Mouse (Mus musculus) cerebellum, postnatal 4 days (tissue): Measurements from ENCODE around the gene Dcst1.

Experiments
- DNase-seq, 2 experiments: peaks; one replicate each; pipeline ENCODE4 v3.0.0; 2022; ENCODE audit warnings: low spot score in 2 of 2, mixed read lengths in 1 of 2

The Dcst1 gene

DNA sequence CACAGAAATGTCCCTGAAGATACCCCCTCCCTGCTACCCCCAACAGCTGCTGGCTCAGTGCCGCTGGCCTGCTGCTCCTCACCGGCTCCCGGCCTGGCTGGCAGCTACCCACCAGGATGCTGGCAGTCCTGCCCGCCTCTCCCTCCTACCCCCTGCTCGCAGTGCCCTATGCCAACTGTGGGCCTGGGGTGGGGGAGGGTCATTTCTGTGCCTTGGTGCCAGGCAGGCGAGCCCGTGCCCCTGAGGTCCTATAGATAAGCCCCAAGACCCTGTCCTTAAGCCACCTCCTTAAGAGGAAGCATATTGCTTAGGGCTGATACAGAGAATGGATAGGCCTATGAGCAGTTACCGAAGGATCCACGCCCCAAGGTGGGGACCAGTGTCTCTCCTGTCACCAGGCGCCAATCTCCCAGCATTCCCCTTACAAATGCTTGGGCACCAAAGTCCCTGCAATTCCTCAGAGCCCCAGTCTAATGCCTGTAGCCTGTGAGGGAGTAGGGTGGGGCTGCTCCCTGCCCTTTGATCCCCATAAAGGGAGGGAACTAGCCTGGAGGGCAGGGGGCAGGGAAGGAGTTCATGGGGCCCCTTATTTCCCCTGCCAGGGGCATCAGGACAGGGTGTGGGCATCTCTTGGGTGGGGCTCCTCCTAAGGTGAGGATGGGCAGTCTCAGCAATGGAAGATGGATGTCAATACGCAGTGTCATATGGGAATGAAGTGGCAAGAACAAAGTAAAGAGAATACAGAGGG, 23.3 kb upstream of the Dcst1 start:
- DNase-seq = no peak

DNA sequence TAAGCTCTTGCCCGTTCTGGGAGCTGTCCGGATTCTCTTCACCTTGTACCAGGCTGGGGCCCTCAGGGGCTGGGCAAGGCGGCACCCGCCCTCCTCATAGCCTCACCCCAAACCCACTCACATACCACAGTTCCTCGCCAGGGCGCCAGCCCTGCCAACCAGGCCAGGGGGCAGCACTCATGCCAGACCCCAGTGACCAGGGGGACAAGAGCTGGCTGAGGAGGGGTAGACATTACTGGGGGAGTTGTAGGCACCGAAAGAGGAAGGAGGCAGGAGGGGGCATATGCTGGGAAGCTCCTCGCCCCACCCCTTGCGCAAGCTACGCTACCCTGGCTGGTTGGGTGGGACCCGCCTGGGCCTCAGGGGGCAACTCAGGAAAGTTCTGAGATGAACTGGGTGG, 22.6 kb upstream of the Dcst1 start:
- no peak for DNase-seq

DNA sequence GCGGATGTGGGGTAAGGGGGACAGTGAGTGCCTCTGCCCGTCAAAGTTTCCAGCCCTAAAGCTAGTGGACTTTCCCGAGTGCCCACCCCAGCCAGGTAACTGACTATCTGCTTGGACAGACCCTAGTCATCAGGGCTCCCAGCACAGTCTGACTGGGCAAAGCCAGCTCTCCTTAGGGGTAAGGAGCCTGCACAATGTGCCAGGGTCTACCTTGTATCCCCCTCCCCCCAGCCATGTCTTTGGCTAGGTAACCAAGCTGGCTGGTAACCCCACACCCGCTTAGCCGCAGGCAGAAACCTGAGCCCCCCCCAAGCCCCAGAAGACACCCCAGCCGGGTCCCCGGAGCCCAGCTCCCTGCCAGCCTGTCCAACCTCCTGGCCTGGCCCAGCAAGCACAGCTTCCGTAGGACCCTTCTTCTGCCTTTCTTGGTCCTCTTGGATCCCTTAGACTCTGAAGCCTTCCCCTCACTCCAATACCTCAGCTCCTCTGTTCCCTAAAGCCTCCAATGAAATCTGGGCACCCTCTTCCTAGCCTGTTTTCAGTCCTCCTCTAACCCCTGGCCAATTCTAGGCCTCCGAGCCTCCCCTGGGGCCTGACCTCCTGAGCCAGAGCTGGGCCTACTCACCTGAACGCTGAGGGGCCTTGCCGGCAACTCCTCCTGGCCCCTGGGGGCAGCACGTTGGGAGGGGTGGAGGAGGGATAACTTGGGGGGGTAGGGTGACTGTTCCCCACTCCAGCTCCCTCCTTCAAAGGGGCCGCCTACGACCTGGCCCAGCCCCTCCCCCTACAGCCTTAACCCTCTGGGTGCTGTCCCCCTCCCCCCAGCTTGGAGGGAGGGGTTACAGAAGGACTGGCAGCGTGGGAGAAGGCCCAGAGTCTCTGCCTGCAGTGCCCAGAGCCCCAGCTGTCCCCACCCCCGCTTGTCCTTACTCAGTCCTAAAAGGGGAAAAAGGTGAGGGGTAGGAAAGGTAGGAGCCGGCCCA, 21.7 kb upstream of the Dcst1 start:
- no peak for DNase-seq

DNA sequence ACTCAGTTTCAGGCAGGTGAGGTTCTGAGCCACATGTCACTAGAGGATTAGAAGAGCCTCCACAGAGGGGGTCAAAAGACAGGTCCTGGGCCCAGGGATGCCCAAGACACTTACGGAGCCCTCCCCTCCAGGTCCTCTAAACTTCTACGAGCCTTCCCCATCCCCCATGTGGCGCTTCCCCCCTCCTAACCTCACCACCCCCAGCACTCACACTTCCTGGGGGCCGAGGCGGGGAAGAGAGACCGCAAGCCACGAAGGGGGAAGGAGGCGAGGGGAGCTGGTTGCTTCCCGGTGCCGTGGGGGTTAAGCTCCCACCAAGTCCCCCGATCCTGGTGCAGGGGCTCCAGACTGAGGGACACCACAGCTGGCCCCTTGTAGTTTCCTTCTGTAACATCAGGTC, 20.4 kb upstream of the Dcst1 start:
- DNase-seq = no peak

DNA sequence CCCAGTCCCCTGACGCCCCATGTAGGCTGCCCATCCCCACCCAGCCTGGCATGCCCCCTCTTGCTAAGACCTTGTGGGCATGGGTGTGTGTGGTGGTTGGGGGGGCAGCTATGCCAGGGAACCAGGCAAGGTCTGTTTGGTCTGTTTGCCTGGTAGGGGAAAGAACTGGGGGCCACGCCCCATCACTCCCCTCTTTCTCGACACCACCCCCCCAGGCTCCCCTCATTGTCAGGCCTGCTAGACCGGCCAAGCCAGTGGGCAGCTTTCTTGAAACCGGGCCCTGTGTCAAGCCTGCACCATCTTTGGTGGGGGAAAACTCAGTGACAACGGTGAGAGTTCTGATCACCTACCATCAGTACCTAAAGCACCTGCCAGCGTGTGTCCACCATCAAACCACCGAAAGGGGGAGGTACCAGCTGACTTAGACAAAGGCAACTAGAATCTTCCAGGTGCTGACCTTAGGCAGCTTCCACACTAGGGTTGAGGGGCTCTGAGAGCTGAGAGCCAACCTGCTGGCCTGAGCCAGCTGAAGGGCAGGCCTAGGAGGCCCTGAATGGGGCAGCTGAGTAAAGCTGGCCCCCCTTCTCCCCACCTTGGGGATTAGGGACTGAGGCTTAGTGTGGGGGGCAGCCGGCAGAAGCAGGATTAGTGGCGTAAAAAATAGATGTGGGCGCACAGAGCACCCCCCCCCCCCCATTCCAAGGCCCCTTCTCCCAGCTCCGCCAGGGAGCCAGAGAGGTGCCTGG, 19.5 kb upstream of the Dcst1 start:
- DNase-seq = no peak

DNA sequence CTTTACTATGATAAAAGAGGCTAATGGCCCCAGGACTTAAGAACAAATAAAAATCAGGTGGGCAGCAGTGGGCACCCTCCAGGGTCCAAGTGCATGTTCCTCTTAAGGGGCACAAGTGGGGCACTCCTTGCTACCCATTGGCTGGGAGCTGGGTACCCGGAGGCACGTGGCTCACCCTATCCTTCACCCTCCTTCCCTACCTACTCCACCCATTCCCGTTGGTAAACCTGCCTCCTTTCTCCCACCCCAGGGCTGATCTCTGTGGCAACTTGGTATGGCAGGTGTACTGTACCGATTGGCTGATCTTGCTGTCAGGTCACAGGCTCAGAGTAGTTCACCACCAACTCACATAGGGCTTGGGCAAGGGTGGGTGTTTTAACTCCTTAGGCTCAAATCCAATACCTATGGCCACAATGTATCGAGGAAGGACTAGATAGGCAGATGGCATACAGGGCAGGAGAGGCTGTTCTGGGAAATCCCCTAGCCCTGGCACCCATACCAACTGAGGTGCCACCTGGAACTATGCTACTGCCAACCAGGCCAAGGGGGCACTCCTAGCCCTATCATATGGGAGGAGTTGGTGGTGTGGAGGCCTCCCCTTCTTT, 18.7 kb upstream of the Dcst1 start:
- no peak for DNase-seq

DNA sequence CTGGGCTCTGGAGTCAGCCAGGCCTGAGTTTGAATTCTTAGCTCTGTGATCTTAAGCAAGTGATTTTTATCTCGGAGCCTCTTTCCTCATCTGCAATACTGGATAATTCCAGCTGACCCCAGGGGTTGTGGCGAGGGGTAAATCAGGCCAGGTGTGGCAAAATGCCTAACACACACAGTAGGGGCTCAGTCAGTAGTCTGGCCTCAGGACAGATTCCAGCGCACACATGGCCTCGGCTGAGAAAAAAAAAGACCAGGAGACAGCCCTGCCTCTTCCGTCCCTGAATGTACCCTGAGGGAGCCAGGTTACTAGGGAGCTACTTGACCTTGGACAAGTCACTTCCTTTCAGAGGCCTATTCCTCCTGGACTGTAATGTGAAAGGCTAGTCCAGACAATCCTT, 17.9 kb upstream of the Dcst1 start:
- DNase-seq = no peak

DNA sequence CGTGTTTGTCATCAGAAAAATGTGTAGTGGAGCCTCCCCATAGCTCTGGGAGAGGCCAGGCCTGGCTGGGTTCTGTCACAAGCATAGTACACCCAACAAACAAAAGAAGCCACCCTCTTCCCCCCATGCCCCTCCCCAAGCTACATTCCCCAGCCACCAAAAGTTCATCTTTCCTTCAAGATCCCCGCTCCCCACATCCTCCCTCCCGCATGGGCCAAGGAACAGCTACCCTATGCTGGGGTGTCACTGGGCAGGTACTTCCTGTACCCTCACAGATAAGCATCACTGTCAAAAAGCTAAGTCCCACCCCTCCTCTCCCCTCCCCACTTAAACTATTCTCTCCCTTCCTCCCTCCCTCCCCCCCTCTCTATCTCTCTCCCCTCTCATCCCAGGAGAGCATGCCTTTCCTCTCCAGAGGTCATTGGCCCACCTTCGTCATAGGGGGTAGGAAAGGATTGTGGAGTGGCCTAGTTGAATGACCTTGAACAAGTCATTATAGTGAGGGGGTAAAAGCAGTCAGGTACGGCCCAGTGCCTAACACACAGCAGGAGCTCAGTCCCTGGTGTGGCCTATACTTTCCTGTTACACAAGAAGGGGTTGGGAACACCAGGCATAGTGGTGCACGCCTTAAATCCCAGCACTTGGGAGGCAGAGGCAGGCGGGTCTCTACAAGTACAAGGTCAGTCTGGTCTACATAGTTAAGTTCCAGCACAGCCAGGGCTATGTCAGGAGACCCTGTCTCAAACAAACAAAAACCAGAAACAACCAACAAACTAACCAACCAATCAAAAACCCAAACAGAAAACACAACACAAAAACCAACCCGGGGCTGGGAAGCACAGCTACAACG, 17.2 kb upstream of the Dcst1 start:
- DNase-seq = no peak

DNA sequence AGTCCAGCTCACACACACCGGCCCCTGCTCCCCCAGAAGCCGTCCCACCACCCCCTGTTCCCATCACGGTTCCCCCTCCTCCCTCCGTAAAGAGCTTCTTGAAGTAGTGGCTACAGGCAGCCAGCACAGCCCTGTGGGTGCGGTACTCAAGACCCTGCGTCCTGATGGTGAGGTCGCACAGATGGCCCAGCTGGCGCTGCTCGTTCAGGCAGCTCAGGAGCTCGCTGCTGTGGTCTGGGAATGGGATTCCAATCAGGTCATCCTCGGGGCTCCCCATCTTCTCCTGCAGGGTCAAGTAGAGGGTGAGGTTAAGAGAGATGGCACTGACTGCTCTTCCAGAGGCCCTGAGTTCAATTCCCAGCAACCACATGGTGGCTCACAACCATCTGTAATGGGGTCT, 16.2 kb upstream of the Dcst1 start:
- no peak for DNase-seq

DNA sequence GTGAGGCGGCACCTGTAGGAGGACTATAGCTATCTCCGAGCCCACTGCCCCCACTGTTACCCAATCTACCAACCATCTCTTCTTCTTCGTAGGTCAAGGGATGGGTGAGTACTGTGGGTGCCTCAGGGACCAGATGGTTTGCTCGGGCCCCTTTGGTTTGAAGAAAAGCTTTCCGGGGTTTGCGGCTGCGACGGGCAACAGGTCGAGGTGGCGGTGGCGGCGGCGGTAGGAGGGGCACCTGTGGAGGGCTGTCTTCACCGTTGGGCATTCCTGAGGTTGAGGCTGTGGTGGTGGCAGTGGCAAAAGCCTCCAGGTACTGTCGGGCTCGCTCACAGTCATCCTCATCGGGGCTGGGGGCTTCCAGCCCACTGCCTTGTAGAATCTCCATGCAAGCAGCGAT, 15.7 kb upstream of the Dcst1 start:
- DNase-seq = no peak

DNA sequence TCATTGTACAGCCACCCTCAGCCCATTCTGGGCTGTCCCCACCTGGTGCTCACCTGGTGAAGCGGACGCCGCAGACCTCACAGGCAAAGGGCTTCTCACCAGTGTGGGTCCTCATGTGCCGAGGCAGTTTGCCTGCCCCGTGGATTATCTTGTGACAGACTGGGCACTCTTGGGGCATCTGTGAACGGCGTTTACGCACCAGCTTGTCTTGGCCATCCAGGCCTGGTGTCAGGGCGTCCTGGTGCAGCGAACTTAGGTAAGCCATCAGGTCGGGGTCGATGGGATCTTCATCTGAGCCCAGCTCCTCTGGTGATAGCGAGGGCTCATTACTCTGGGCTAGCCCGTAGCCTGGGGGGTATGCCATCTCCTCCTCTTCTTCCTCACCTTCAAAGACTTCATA, 15.2 kb upstream of the Dcst1 start:
- DNase-seq = no peak

DNA sequence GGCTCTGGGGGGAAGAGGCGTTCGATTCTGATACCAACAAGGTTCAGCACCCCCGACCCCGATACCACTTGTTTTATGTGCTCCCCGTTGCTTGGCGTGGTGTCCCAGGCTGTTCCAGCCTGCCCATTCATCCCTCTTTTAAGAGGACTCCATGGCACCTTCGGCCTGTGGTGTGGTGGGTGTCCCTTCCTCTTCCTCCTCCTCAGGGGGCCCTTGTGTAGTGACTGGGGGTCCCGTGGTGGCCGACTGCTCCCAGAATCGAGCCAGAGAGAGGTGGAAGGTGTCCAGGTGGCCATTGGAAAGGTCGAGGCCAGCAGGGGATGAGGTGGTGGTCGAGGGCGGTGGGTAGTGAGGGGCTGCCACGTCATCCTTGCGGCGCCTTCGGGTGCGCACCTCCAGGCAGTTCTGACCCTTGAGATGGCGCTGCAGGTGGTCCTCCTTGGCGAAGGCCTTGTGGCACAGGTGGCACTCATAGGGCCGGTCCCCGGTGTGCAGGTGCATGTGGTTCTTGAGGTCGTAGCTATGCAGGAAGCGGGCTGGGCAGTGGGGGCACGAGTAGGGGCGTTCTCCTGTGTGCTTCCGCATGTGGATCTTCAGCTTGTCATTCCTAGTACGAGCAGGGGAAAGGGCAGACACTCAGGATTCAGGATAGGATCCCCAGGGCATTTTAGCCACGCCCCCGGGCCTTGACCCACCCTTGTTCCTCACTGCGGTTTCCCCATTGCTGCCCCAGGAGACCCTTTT, 14.5 kb upstream of the Dcst1 start:
- no peak for DNase-seq

DNA sequence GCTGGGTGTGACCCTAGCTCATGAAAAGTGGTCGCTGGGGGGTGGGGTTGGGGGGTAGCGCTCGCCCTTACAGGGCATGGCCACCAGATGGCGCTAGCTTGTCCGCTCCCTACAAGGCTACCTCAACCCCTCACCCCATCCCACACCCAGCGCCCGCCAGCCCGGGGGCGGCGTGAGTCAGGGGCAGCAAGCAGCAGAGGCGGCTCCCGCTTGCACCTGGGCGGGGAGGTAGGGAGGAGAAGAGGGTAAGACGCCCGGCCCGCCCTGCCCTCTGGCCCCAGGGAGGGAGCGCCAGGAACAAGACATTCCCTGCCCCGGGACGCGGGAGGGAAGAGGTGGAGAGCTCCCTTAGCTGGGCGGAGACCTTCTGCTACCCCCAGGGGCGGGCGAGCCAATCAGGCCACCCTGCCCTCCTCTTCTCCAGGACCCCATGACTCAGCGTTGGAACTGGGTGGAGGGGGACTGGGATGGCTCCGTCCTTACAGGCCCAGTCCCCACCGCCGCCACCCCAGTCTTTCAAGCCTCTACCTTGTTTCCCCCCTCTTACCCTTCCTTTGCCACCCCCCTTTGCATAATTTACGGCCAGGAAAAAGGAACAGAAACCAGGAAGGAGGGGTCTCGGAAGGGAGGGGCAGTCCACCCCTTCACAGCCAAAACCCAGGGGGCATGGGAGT, 13.5 kb upstream of the Dcst1 start:
- peak; percentile 57 to 81 for DNase-seq

DNA sequence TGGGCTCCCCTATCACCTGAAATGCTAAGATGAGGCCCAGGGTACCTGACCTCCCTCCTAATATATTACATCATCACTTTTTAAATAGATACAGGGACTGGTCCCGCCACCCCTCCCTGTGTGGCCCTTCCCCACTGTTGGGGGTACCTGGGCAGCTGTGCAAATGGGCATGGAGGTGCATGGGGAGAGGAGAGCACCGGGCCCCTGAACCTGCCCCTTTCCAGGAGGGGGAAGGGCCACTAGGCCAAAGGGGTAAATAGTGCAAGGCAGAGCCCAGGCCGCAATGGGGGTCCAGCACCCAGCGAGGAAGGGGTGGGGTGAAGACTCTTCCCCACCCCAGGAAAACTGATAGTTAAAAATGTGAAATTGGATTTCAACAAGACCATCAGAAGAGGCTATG, 12.8 kb upstream of the Dcst1 start:
- no peak for DNase-seq

DNA sequence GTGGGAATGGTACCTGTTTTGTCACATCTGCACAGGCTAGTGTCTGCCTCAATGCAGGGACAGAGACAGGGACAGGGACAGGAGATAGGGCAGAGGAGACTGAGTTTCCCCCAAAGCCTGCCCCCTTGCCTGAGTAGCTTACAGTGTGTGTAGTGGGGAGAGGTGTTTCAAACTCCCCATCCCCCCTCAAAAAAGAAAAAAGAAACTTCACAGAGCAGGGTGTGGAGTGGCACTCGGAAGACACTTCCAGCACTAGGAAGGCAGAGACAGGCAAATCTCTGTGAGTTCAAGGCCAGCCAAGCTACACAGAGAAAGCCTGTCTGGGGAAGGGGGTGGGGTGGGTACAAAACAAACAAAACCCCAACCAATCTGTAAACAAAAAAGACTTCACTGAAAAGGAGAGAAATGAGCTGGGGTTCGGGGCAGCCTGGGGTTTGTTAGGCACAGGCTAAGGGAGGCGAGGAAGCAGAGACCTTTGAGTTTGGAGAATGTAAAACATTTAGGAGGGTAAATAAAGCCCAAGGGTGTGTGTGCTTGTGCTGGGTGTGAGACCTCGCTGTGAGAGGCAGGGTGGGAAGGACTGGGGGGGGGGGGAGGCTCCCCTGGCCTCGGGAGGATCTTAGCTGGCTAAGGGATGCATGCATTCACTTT, 8.7 kb upstream of the Dcst1 start:
- no peak for DNase-seq

DNA sequence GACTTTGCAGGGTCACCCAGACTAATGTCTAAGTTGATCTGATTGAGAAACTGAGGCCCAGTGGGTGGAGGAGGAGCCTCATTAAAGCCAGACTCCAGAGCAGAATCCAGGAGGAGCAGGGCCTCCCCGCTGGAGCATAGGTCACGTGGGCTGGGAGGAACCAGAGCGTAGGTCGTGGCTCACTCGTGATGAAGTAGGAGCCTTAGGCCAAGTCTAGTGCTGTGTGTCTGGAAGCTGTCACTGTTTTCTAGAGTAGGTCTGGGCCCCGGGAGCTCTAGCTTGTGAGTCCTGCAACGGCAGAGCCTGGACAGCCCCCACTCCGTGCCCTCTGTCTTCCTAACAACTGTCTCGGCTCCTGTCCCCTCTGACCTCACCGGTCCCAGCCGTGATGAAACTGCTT, 2.3 kb upstream of the Dcst1 start:
- DNase-seq = no peak

DNA sequence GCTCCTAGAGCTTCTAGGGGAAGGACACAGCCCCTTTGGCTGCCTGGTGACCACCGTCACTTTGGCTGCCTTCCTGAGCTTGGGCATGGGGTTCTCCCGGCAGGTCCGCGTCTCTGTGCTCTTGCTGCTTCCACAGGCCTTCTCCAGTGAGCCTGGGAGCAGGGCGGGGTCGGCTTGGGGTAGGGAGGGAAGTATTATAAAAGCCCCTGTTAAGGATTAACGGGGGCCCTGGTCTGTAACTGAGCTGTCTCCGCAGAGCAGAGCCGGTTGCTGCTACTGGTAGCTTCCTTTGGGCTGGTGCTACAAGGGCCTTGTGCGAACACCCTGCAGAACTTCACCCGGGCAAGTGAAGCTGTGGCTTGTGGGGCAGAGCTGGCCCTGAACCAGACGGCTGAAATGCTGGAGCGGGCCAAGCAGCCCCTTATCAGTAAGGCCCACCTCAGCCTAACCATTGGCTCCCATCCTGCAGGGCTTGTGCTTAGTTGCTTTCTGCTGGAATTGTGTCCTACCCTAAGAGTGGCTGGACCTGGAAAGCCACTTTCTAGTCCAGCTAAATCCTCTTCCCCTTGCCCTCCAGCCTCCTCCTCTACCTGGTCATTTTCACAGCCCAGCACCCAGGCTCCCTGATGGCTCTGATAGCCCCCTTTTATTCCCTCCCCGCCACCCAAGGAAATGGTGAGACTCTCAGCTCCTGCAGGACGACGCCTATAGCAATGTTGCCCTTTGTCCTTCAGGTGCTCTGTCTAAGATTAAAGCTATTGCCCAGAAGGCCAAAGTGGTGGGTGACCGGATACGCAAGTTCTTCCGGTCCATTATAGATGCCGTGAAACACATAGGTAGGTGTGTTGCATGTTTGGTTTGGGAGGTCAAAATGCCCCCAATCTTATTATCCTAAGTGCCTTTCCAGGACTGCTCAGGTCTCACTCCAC, 697 bp upstream of the Dcst1 start:
- DNase-seq = no peak

DNA sequence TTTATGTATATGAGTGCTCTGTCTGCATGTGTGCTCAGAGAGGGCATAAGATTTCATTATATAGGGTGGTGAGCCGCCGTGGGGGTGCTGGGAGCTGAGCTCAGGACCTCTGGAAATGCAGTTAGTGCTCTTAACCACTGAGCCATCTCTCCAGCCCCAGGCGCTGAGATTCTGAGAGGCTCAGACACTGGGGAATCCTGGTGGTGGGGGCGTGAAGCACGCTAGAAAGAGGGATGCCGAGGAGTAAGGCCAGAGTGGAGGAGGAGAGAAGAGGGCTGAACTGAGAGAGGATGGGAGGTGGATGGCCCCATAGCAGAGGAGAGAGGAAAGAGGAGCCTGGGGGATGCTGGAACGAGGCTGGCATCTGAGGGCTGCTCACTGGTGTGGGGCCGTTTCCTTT, 422 bp downstream of the Dcst1 start:
- no peak for DNase-seq
